Mouse (Mus musculus) spleen, postnatal 4 days (tissue): Measurements from ENCODE around the gene Glud1.

ENCODE experiments used
- DNase-seq, 2 experiments: peaks; one replicate each; pipeline ENCODE4 v3.0.0; 2022; ENCODE audit warnings: low spot score in 2 of 2

Glud1 gene

GRCm38 (mm10) chr14:34378560-34379331 lies 68.2 kb downstream of the Glud1 start:
- no peak for DNase-seq

GRCm38 (mm10) chr14:34382921-34383704 lies 72.6 kb downstream of the Glud1 start:
- no peak for DNase-seq

GRCm38 (mm10) chr14:34393295-34393694 lies 82.8 kb downstream of the Glud1 start:
- DNase-seq, result no peak
